Mouse (Mus musculus) megakaryocyte, embryonic 14.5 days (primary cell): ENCODE measurements at regions not wholly inside any gene's neighbourhood (a gene's known extent, or its start where the extent isn't known, plus 50 kb on each side); places are given as distances from the start of the nearest gene placed in this dataset.

ENCODE experiments used
- FLI1 ChIP-seq: IDR thresholded peaks from 2 replicates; pipeline ENCODE4 v1.6.1; 2012; ENCODE audit warnings: low read length, inconsistent platforms, mixed read lengths
- GATA1 ChIP-seq: IDR thresholded peaks from 3 replicates; pipeline ENCODE4 v1.6.1; 2012; ENCODE audit warnings: mixed read lengths, low read length, inconsistent platforms, borderline replicate concordance

GRCm38 (mm10) chr11:71947161-71947560, 90.1 kb downstream of the Aipl1 start:
- TF ChIP-seq GATA1 = no peak
- TF ChIP-seq FLI1 = no peak
